Mouse (Mus musculus) adrenal gland, postnatal 14 days (tissue): Measurements from ENCODE around the gene Ifi206. TPM values are rescaled to one million over a fixed set of nuclear protein-coding genes. Genes with fewer than 3 reads are reported as not detected.

Experiments used
- DNase-seq: peaks from one replicate; pipeline ENCODE4 v3.0.0; 2021; ENCODE audit warnings: mixed read lengths
- microRNA-seq, 2 experiments: library from miRNA; unstranded; fragments of <30 nt; microRNA quantifications; one replicate each; pipeline ENCODE4 v1.2.0; 2021
- total RNA-seq: library from RNA; stranded (reverse); gene quantifications from 2 replicates; pipeline ENCODE4 v1.2.3, GENCODE M21; 2021

Gene Ifi206
- total RNA-seq, 1 experiment from 2014 or later = 0.19 TPM

GRCm38 (mm10) chr1:173418936-173419621 lies 71.8 kb downstream of the Ifi206 start:
- DNase-seq = no peak

DNA sequence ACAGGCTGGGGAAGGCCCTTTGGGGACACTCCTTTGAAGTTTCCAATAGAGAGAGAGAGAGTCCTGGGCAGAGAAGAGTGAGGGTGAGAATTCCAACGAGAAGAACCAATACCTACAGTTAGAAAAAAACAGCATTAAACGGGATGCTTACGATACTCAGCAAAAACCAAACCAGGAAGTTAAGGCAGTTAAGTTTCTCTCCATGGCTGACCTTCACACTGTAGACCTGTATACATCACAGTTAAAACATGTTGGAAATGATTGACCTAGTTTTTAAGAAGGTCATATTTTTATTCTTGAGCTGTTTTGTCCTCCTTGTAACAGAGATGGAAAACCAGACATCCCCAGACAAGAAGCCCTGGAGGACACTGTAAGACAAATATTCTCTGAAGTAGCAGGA lies 72.3 kb downstream of the Ifi206 start:
- no peak for DNase-seq

Small RNA genes lying within 50 kb of the gene (microRNA-seq; reads per million reads assigned to microRNA genes)
- gene Gm44481 = 0 reads per million in 2 experiments

Other genes starting within 250 kb of the Ifi206 start
- not detected in 2 replicates for gene Olfr418, start 225.0 kb downstream of the Ifi206 start, total RNA-seq
- gene Mptx2, start 213.3 kb downstream of the Ifi206 start, total RNA-seq = not detected in 2 replicates
- gene Ackr1, start 157.3 kb downstream of the Ifi206 start, total RNA-seq = 2.8 and 6.0 TPM in 2 replicates
- 0.37 and 3.0 TPM in 2 replicates for gene Aim2, start 140.2 kb downstream of the Ifi206 start, total RNA-seq
- gene Cadm3, start 123.3 kb downstream of the Ifi206 start, total RNA-seq = 9.7 and 11.2 TPM in 2 replicates
- 0.22 and 1.4 TPM in 2 replicates for gene Ifi214, start 44.9 kb upstream of the Ifi206 start, total RNA-seq
- gene Ifi213, start 108.2 kb upstream of the Ifi206 start, total RNA-seq = 0.11 and 3.6 TPM in 2 replicates
- gene Ifi209, start 139.9 kb upstream of the Ifi206 start, total RNA-seq = 1.1 and 8.3 TPM in 2 replicates
- 0.52 and 4.5 TPM in 2 replicates for gene Ifi208, start 182.6 kb upstream of the Ifi206 start, total RNA-seq